Mouse (Mus musculus): ENCODE measurements around the gene Zfp30.

The Zfp30 gene

GRCm38 (mm10) chr7:29836816-29837215, 53.0 kb downstream of the Zfp30 start:
- DNase-seq (ENCODE audit: low read depth) = no peak

GRCm38 (mm10) chr7:29839256-29839655, 55.5 kb downstream of the Zfp30 start:
- DNase-seq (ENCODE audit: low read depth) = no peak

- DNase-seq (ENCODE audit: low read depth) = no peak
Observed at GRCm38 (mm10) chr7:29842105-29842504, 58.3 kb downstream of the Zfp30 start.
